Mouse (Mus musculus) CD4-positive, CD25-positive, alpha-beta regulatory T cell, adult 4 months (primary cell): ENCODE results near the gene Zfp128. TPM values are rescaled to one million over a fixed set of nuclear protein-coding genes. Genes with fewer than 3 reads are reported as not detected.
"Not testable (repeated sequence)": the region's sequence is repeated elsewhere in the genome, so short reads cannot be mapped to it uniquely, and the experiment has no call there.

Experiments used
- ATAC-seq: one replicate; pipeline ENCODE4 v1.8.0; 2017
- polyA plus RNA-seq, 2 experiments: library from polyadenylated mRNA; unstranded; fragments of 100-300 nt; shearing (Covaris generic); gene quantifications; one replicate each; pipeline ENCODE4 v1.2.1; 2017

The Zfp128 gene
- 1 to 10 TPM; 1.0 to 1.7 TPM for polyA plus RNA-seq

DNA sequence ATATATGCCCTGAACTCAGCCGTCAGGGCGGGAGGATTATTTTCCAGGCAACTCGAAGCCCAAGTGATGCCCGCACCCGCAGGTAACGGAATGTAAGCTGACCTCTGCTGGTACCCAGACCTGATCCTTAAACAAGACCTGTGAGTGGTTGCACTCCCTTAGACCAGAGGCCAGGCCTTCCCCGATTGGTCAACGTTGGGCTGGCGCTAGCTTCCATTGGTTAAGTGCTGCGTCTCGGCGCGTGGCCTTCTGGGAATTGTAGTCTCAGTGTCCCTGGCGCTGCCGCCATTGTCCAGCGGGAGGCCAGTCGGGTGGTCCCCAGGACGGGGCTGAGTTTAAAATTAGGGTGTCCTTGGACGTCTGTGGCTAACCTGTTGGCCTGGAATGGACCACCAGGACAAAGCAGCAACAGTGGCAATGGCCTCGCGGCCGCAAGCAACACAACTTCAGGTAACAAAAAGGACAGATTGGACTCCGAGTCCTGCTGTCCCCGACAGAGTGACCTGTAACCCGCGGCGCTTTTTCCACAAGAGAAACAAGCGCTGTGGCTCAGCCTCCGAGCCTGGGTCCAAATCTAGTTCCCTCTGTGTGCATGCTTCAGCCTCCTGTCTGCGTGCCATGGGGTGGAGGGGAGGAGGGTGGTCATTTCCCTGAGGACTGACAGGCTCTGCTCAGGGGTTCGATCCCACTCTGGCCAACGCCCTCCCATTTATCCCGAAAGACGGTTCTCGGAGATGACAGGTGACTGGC, at the start of gene Zfp128:
Gene Zfp128 (plus strand): TSS at position 267 of the 750 bp plus-strand sequence.
- ATAC-seq, result peak; percentile 100

DNA sequence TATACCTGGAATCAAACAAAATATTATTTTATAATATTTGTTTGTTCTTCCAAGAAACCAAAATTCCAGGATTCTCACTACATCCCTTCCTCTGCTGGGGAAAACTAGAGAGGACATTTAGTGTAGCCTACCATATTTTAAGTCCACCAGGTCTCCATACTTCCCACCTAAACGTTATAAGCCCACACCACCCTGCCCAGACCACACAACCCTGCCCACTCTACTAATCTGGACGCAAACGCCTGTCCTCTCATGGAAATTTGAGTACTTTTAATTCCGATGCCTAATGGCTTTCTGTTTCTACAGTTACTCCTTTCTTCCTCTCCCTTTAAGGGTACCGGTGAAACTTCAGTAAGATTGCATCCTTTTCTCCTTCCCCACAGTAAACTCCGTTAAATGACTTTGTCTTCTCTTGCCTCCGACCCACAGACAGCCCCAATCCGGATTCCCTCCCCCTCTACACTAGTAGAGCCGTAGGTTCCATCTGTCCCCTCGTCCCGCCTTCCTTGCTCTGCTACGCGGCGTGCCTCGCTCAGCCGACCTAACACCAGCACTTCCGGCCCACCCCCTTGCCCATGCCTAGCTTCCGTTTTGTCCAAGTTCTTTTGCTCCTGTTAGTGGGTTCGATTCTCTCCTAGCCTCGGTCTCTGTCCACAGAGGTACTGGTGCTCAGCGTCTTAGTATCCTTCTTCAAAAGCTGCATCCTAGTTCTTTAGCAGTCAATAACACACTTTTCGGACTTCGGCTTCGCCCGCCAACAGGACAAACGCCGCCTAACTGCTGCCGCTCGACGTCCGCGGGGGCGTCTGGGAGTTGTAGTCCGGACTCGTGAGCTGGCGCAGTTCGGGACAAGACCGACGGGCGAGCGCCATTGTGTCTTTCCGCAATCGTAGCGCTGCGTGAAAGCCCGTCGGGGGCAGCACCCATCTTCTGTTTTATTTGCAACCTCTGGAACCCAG, 46.5 kb upstream of the Zfp128 start, which contains the start of gene Zfp110:
Gene Zfp110 (plus strand): TSS at position 600 of the 959 bp plus-strand sequence.
- peak; percentile 93 for ATAC-seq

DNA sequence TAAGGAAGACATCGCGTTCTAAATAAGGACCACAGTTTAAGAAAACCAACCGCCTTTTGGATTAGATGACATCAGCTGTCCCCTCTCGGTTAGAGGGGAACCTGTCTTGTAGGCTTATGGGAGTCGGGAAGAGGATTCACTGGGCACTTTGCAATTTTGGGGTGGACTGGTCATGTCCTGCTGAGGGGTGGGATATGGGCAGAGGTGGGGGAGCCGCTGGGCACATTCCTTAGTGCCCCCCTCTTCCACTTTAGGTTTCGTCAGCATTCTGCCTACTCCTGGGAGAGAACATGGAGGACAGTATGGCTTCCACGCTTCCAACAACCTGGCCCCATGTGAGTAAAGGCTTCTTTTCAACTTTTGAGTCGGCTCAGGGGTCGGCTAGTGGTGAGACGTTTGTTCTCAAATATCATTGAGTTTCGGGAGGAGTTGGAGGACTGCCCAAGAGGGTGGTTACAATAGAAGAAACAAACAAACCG, 45.7 kb upstream of the Zfp128 start:
- peak; percentile 28 for ATAC-seq

DNA sequence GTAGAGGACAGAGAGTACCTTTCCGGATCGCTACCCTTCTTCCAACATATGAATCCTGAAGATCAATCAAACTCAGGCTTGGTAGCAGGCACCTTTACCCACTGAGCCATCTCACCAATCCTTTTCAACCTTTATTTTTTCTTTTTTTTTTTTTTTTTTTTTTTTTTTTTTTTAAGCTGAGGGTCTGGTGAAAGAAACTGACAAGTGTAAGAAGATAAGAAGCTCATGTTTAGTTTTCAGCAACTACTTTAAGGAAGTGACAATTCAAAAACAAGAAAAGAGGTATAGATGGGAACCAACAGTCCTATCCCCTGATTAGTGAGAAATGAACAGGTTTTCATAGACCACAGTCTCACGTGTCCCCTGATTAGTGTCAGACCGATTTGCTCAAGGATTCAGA, 45.2 kb upstream of the Zfp128 start:
- ATAC-seq, result no peak

DNA sequence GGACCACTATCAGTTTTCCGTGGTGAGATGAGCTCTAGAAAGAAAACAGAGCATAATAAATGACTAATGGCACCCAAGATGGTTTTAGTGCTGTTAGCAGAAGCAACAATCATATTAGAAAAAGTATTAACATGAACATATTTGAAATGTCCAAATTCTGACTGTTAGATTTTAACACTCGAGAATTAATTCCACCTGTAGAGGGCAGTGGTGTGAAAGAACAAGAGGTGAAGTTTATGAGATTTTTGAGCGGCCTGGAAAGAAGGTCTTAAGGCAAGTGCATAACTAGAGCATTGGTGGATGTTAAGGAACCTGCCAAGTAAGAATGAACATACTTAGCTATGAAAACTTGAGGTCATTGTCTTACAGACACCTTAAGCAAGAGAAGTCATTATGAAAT, 6.7 kb upstream of the Zfp128 start:
- peak; percentile 64 for ATAC-seq

DNA sequence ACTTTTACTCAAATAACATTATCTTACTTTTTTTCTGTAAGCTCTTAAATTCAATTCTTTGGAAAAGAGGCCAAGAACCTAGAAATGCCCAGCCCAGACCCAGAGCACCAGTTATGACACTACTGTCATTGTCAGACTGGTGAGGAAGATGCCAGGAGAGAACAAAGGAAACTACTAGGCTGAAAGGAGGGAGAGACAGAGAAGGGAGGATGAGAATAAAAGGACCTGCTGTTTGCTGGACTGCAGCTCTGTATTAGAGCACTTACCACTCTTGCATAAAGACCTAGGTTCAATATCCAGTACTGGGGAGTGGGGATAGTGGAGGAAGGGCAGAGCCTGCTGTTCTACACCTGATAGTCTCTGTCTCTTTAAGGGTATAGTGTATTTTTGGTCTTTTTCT, 941 bp upstream of the Zfp128 start:
- no peak for ATAC-seq

DNA sequence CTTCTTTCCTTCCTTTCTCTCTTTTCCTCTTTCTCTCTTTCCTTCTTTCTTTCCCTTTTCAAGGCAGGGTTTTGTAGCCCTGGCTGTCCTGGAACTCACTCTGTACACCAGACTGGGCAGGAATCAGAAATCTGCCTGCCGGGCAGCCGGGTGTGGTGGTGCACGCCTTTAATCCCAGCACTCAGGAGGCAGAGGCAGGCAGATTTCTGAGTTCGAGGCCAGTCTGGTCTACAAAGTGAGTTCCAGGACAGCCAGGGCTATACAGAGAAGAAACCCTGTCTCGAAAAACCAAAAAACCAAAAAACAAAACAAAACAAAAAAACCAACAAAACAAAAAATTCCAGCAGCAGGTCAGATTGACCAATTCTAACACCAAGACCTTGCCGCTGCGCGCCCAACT, 480 bp upstream of the Zfp128 start:
- peak; percentile 18 for ATAC-seq

DNA sequence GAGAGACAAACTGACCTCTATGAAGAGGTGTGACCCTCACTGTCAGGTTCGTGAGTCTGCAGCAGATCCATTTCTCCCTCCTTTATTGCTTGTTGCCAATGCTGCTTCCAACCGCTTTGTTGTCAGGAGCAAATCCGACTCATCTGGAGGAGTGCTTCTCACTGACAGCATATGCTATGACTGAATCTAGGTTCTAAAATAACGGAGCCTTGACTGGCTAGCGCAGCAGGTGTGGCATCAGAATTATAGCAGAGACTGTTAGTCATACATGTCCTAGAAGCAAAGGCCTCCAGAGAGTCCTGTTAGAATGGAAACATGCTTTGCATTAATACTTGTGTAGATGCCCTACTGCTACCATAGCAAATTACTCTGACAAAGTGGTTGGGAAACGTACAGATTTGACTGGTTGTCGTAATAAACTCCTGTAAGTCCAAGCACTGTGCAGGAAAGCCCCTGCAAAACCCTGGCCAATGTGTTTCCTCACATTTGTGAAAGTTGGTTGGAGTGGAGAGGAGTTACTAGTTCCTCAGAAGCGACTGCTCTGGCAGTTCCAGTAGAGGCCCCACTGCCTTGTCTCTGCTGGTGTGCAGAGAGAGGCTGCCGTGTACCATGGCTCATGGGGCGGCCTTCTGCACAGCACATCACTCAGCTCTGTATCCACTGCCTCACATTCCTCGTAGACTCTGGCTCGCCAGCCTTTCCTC, 5.7 kb downstream of the Zfp128 start:
- no peak for ATAC-seq

DNA sequence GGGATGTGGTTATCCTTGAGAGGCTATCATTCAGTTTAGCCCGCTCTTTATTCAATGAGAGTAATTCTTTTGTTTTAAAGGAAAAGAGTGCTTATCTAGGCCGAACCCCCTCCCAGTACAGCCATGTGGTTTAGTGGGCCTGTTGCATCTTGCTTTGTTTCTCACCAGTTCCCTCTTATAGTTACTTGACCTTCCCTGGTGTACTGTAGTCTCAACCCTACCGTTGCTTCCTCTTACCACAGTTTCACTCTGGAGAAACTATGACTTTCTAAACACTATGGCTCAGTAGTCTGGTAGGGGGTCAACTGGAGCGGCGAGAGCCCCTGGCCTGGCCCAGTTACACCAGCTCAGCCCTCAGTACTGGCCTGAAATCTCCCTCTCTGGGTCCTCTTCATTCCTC, 6.6 kb downstream of the Zfp128 start:
- ATAC-seq, result no peak

DNA sequence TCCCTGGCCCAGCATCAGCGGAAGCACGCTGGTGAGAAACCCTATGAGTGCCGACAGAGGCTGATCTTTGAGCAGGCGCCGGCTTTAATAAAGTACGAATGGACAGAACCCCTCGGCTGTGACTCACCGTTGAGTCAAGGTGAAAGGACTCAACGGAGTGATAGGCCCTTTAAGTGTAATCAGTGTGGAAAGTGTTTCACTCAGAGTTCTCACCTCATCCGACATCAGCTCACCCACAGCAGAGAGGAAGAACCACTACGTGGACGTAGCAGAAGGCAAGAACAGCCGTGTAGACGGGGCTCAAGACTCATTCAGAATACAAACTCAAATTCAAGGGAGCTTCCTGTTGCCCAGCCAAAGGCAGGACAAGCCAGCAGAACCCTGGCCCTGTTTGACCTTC, 10.0 kb downstream of the Zfp128 start:
- peak; percentile 57 for ATAC-seq

DNA sequence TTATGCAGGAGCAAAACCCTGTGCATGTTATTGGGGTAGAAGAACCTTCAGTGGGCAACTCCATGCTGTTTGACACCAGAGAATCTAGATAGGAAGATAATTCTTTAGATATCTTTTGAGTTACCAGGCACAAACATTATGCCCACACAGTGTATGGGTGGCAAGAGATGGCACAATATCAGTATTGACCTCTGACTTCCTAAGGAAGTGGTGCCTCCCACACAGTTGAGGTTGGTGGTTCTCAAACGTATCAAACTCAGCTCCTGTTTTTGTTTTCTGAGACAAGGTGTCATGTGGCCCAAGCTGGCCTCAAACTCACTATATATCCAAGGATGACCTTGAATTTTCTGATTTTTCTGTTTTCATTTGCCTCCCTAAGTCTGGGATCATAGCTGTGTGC, 10.4 kb downstream of the Zfp128 start:
- no peak for ATAC-seq

DNA sequence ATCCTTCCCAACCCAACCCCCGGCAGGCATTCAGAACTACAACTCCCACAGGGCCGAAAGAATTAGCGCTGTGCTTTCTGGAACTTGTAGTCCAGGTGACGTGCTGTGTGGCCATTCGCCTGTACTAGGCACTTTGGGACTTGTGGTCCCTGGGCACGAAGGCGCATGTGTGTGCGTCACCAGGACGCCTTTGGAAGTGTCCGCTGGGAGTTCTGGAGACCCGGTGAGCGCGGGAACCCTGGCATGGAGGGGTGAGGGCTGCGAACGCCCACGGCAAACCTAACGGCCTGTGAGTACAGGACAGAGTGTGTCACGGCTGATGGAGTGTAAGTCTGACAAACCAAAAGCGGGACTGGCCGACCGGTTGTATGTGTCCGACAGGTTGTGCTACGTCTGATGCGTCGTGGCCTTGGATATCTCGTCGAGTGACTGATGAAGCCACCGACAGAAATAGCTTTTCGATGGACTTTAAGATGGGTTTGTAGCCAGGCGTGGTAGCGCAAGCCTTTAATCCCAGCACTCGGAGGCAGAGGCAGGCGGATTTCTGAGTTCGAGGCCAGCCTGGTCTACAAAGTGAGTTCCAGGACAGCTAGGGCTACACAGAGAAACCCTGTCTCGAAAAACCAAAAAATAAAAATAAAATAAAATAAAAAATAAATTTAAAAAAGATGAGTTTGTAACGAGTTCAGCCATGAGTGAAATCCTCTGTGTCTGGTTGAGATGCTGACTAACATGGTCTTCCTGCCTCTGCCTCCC, 16.9 kb downstream of the Zfp128 start, which contains the start of gene Zscan22:
Gene Zscan22 (plus strand): TSS at position 161 of the 756 bp plus-strand sequence.
- ATAC-seq, result peak; percentile 99

DNA sequence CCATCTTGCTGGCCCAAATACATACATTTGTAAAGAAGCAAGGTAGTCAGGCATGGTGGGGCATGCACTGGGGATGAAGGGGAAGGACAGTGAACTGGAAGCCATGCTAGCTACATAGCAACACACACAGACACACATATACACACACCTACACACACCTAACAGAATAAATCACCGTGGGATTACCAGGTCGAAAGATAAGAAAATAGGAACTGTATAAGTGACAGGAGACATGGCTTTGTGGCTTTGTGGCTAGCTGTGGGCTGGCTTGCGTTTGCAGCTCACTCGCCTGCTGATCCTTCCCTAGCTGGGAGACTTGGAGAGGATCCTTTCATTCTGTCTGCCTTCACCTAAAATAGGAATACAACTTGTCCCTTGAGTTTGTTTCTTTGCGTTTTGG, 20.5 kb downstream of the Zfp128 start:
- ATAC-seq, result no peak

DNA sequence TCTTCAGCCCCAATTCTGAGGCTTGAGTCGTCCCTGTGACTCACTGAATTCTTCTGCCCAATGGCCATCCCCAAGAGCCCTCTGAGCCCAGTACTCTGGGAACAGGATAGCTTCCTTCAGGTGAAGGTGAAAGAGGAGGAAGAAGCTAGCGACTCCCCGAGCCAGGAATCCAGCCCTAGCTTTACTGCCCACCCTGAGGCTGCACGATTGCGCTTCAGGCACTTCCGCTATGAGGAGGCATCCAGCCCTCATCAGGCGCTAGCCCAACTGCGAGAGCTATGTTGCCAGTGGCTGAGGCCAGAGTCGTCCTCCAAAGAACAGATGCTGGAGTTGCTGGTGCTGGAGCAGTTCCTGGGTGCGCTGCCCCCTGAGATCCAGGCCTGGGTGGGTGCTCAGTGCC, 22.6 kb downstream of the Zfp128 start:
- ATAC-seq, result peak; percentile 78

DNA sequence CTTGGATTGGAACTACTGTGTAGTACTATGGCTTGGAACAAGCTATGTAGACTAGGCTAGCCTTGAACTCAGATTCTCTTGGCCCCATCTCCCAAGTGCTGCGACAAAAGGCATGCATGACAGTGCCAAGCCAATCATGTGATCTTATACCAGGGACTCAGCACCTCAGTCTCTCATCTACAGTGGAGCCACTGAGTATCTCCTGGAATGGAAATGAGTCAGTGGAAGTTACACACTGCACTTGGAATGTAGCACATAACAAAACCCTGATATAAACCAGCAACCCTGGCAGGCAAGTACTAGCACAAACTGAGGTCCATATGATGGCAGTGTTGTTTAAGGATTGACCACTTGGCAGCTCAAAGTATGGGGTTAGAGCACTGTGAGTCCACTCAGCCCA, 24.2 kb downstream of the Zfp128 start:
- no peak for ATAC-seq

DNA sequence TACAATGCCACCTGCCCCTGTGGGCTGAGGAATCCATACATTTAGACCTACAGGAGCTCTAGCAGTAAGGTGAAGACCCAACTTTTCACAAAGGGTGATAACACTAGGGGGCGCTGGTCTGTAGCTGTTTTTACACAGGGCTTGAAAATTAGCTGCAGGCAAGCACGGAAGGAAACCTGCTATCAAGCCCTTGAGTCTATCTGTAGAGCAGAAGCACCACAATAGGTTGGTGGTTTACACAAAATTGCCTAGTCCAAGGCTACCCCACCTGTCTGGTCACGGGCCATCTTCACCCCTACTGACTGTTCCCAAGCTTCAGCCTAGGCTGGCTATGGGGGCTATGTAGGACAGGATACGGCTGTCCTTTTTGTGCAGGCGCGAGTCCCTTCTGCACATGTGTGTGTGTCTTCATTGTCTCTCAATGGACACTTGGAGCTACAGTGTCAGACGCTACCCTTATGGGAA, 28.6 kb downstream of the Zfp128 start:
- peak; percentile 80 for ATAC-seq

DNA sequence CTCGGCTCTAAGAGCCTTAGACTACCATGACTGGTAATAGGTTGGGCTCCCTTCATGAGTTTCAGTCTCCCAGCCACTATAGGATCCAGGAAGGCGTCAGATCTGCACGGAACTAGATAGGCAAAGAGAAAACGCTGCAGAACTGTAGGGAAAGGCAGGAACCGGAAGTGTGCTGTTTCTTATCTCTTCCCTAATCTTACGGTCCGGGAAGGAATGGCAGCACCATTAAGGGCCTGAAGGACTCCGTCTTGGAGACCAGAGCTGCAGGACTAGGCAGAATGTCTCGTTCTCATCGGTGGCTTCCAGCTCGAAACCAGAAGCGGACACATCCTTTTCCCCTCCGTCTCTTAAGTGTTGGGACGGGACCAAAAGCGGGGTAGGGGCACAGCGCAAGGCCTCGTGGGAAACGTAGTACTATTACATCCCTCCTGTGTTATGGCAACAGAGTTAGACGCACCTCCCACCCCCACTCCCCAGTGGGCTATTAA, 29.2 kb downstream of the Zfp128 start:
- ATAC-seq, result peak; percentile 63

DNA sequence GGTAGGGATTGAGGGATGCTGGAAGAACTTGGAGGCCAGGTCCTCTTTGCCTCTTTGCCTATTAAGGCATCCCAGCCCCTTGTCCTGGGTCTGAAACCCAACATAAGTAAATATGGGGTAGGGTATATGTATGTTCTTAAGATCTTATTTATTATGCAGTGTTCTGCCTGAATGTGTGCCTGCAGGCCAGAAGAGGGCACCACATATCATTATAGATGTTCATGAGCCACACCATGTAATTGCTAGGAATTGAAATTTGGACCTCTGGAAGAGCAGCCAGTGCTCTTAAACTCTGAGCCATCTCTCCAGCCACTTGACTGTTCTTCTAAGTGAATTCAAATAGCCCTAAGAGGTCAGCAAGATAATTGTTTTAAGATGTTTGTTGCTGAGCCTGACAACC, 32.6 kb downstream of the Zfp128 start:
- no peak for ATAC-seq

DNA sequence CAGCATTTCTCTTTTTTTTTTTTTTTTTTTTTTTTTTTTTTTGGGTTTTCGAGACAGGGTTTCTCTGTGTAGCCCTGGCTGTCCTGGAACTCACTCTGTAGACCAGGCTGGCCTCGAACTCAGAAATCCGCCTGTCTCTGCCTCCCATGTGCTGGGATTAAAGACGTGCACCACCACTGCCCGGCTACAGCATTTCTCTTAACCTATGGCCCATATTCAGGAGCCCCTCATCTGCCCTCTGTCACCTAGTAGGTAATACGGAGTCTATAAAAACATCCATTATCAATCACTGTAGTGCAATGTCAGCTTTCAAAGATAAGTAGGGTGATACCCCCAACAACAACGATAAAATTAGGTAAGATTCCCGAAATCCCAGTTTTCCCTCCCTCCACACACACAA, 39.5 kb downstream of the Zfp128 start:
- not testable (repeated sequence) for ATAC-seq

DNA sequence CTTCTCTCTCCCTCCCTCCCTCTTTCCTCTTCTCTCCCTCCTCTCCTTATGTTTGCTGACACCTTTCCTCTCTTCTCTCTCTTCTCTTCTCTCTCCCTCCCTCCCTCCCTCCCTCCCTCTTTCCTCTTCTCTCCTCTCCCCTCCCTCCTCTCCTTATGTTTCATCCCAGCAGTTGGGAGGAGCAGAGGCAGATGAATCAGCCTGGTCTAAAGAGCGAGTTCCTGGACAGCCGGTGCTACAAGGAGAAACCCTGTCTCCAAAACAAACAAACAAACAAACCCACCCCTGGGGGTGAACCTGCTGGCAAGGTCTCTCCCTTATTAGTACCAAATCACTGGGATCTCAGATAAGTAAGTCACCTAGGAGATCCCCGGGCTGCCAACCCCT, 40.3 kb downstream of the Zfp128 start:
- no peak for ATAC-seq

DNA sequence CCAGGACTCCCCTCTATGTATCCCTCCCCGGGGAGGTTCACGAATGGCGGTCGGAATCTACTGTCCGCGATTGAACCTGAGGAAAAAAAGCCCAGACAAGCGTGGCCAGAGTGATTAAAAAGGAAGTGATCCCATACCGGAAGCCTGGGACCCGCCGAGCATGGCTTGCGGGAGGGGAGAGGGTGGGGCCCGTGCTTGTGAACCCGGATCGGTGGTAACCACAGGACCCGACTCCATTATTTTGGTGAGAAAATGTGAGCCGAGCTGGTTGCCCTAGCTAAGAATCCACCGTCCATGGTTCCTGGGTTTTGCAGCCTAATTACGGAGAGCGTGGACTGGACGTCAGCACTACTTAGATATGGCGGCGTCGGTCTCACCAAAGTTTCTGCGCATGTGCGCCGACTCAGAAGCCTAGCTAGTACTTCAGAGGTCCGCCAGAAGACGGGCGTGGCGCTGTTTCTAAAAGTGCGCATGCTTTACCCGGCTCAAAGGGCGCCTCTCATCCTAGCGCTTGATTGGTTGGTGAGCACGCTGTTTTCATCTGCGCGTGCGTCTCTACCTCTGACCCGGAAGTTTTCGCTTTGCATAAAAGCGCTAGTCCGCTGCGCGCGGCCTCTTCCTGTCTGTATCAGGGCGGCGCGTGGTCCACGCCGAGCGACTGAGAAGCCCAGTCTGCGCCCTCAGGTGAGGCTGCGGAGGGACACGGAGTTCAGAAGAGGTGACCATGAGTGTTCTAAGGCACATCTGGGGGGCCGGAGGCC, 40.9 kb downstream of the Zfp128 start, which contains the start of gene Rps5:
Gene Rps5 (plus strand): TSS at position 586 of the 761 bp plus-strand sequence.
- ATAC-seq, result peak; percentile 96
